Mouse (Mus musculus) stomach, embryonic 16.5 days (tissue): ENCODE data around the gene Ltbp3. TPM values are rescaled to one million over a fixed set of nuclear protein-coding genes. Genes with fewer than 3 reads are reported as not detected.

Experiments used
- ATAC-seq: fragments of 200-750 bp; cut with Nextera tagmentation; 2 replicates; pipeline ENCODE4 v1.8.0; 2017; ENCODE audit warnings: moderate number of reproducible peaks, moderate TSS enrichment; ENCODE audit not compliant: insufficient read depth, low FRiP score
- H3K27ac ChIP-seq: fragments of 300-500 bp; sonication (generic); 2 replicates; pipeline ENCODE4 v1.5.1; 2014; ENCODE audit warnings: low read length
- H3K27me3 ChIP-seq: fragments of 300-500 bp; sonication (generic); 2 replicates; pipeline ENCODE4 v1.6.1; 2014; ENCODE audit warnings: low read length, control low read depth, mixed read lengths; ENCODE audit not compliant: control insufficient read depth, insufficient read depth
- H3K36me3 ChIP-seq: fragments of 300-500 bp; sonication (generic); 2 replicates; pipeline ENCODE4 v1.6.1; 2014; ENCODE audit warnings: low read length; ENCODE audit not compliant: control insufficient read depth, insufficient read depth
- H3K4me1 ChIP-seq: fragments of 300-500 bp; sonication (generic); 2 replicates; pipeline ENCODE4 v1.6.1; 2014; ENCODE audit warnings: low read length, control low read depth, mixed read lengths; ENCODE audit not compliant: control insufficient read depth, insufficient read depth
- H3K4me2 ChIP-seq: fragments of 300-500 bp; sonication (generic); 2 replicates; pipeline ENCODE4 v1.6.1; 2014; ENCODE audit warnings: low read depth, low read length, mixed read lengths
- H3K4me3 ChIP-seq: fragments of 300-500 bp; sonication (generic); replicated peaks from 2 replicates; pipeline ENCODE4 v1.5.1; 2014; ENCODE audit warnings: mild to moderate bottlenecking, low read length
- H3K9ac ChIP-seq: fragments of 300-500 bp; sonication (generic); 2 replicates; pipeline ENCODE4 v1.6.1; 2014; ENCODE audit warnings: low read length
- H3K9me3 ChIP-seq: fragments of 300-500 bp; sonication (generic); replicated peaks from 2 replicates; pipeline ENCODE4 v1.6.1; 2016; ENCODE audit warnings: low read length, control low read depth; ENCODE audit not compliant: control insufficient read depth
- WGBS: fragments of 180-500 bp; shearing (Covaris S2); extraction: QIAGEN DNeasy Blood & Tissue Kit; methylation state at CpG from one replicate; pipeline ENCODE4 v1.1.7; 2014; 5-methylcytosine and 5-hydroxymethylcytosine counted together
- polyA plus RNA-seq: library from polyadenylated mRNA; unstranded; fragments of >200 nt; fragmentation: Nextera tagmentation; extraction: Ambion mirVana; gene quantifications from 2 replicates; pipeline ENCODE4 v1.2.1, GENCODE M21; 2015

The Ltbp3 gene
- polyA plus RNA-seq, 1 experiment from 2014 or later = 24.6 TPM

DNA sequence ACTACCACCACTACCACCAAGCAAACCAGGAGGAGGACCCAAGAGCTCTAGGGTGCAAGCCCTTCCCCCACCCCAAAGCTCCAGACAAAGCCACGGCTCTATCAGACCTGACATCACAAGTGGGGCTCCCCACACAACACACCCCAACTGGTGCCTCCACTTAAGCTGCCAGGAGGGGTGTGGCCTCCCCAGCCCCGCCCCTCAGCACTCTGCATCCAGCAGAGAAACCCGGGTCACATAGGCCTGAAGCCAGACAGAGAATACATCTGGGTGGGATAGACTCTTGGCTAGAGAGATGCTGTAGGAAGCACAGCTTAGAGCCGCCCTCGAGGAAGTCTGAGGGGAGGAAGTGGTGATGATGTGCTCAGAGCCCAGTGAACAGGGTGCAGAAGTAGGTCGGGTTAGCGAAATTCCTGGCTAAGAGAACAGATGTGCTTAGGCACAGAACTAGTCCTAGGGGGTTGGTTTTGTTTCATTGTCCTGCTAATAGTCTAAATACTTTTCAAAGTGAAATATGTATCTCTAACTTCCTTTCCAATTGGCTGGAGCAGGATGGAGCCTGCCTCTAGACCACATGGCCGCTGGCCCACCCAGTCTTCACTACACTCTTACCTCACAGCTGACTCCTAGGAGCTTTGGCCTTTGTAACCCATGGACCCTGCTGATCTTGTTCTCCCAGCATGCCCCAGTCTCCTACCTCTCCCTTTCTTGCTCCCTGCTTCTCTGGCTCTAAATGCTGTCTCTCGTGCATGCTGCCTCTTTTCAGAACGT is 35.7 kb upstream of the Ltbp3 start:
- H3K4me1 ChIP-seq = peaks cover 20% of the 10 kb centered on the region
- H3K9me3 ChIP-seq = no peaks in the 10 kb centered on the region
- peak overlapping the region; percentile 90 for H3K27ac ChIP-seq
- no peak overlapping the region for H3K4me3 ChIP-seq
- 28% methylated on average over 10 of the region's 10 CpGs for WGBS
- H3K27me3 ChIP-seq = no peaks in the 10 kb centered on the region
- peaks cover 20% of the 10 kb centered on the region for H3K36me3 ChIP-seq
- peak overlapping the region; percentile 25; the same call in 1 of the 2 replicates for H3K4me2 ChIP-seq
- peak; percentile 83 for ATAC-seq
- peak overlapping the region; percentile 50 for H3K9ac ChIP-seq

GRCm38 (mm10) chr19:5710068-5710467 is 30.6 kb upstream of the Ltbp3 start:
- 94% methylated on average over 6 of the region's 6 CpGs for WGBS
- Histone ChIP-seq H3K27ac (no peak overlapping the region), H3K4me3 (no peak overlapping the region), H3K36me3 (peaks cover 6% of the 10 kb centered on the region; the same call in 1 of the 2 replicates), H3K9ac (no peak overlapping the region), H3K27me3 (no peaks in the 10 kb centered on the region), H3K4me1 (peaks cover 24% of the 10 kb centered on the region), H3K9me3 (no peaks in the 10 kb centered on the region), H3K4me2 (no peak overlapping the region)
- no peak for ATAC-seq

DNA sequence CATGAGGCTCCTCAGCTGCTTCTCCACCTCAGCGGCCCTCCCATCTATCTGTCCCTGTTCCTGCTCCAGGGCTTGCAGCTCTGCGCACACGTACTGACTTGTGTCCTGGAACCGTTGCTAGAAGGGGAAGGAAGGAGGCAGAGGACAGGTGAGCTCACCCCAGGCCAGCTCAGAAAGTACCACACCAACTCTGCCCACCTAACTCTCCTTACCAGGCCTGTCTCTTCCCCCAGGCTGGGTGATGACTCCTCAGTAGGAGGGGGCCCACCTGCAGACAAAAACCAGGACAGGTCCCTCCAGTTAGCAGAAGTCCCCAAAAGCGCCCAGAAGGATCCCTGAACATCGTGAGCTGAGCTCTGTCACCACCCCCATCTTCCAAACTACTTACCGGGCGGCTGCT is 30.1 kb upstream of the Ltbp3 start:
- no peaks in the 10 kb centered on the region for H3K27me3 ChIP-seq
- 79% methylated on average over 8 of the region's 8 CpGs for WGBS
- H3K9ac ChIP-seq = no peak overlapping the region
- peaks cover 6% of the 10 kb centered on the region; the same call in 1 of the 2 replicates for H3K36me3 ChIP-seq
- H3K4me1 ChIP-seq = peaks cover 21% of the 10 kb centered on the region
- H3K27ac ChIP-seq = no peak overlapping the region
- no peaks in the 10 kb centered on the region for H3K9me3 ChIP-seq
- ATAC-seq = no peak
- H3K4me2 ChIP-seq = no peak overlapping the region
- no peak overlapping the region for H3K4me3 ChIP-seq

DNA sequence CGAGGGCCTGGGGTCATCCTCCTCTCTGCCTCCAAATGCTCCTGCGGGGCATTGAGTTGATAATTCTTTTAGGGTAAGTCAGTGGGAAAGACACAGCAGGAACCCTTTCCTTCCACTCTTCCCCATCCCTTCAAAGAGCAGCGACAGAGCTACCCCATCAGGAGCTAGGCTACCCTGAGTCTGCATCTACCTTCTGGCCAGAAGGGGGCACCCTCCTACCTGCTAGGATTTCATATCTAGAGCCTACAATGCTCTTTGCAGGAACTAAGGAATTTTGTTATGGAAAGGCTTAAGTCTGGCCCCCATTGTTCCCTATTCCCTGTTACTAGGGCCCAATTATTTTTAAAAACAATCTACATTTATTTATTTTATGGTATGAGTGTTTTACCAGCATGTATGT is 29.5 kb upstream of the Ltbp3 start:
- no peak overlapping the region for H3K4me2 ChIP-seq
- ATAC-seq = no peak
- H3K9me3 ChIP-seq = no peaks in the 10 kb centered on the region
- no peak overlapping the region for H3K9ac ChIP-seq
- H3K27ac ChIP-seq = no peak overlapping the region
- no peak overlapping the region for H3K4me3 ChIP-seq
- H3K36me3 ChIP-seq = peaks cover 6% of the 10 kb centered on the region; the same call in 1 of the 2 replicates
- WGBS = 23% methylated on average over 3 of the region's 3 CpGs
- H3K4me1 ChIP-seq = peaks cover 22% of the 10 kb centered on the region
- no peaks in the 10 kb centered on the region for H3K27me3 ChIP-seq

GRCm38 (mm10) chr19:5711907-5712460 is 28.7 kb upstream of the Ltbp3 start:
- H3K4me2 ChIP-seq = no peak overlapping the region
- H3K4me3 ChIP-seq = no peak overlapping the region
- H3K36me3 ChIP-seq = peaks cover 6% of the 10 kb centered on the region; the same call in 1 of the 2 replicates
- peaks cover 23% of the 10 kb centered on the region for H3K4me1 ChIP-seq
- no peaks in the 10 kb centered on the region for H3K9me3 ChIP-seq
- H3K27ac ChIP-seq = no peak overlapping the region
- WGBS = 90% methylated on average over 14 of the region's 14 CpGs
- ATAC-seq = no peak
- no peak overlapping the region for H3K9ac ChIP-seq
- no peaks in the 10 kb centered on the region for H3K27me3 ChIP-seq

GRCm38 (mm10) chr19:5713255-5713654 is 27.4 kb upstream of the Ltbp3 start:
- no peaks in the 10 kb centered on the region for H3K9me3 ChIP-seq
- peak overlapping the region; percentile 47 for H3K27ac ChIP-seq
- H3K4me3 ChIP-seq = no peak overlapping the region
- peak overlapping the region; percentile 14 for H3K4me2 ChIP-seq
- no peaks in the 10 kb centered on the region for H3K27me3 ChIP-seq
- WGBS = 69% methylated on average over 5 of the region's 5 CpGs
- peak; percentile 23; the same call in 1 of the 2 replicates for ATAC-seq
- peak overlapping the region; percentile 54; the same call in 1 of the 2 replicates for H3K9ac ChIP-seq
- peaks cover 23% of the 10 kb centered on the region for H3K4me1 ChIP-seq
- H3K36me3 ChIP-seq = peaks cover 6% of the 10 kb centered on the region; the same call in 1 of the 2 replicates

DNA sequence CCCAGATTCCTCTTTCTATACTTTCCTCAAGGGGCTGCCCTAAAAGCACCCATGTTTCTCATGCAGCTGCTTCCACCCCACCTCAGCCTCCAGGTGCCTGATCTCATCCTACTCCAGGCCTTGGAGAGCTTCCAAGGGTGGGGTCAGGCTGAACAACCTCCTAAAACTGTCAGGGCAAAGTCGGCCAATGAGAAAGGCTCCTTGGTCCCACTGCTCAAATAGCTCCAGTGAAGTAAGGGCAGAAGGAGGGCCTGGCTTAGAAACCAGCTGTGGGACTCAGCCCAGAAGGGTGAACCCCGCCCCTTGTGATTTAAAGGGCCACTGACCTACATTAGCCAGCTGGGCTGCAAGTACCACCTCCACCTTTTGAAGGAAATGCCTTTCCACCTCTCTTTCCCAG is 27.0 kb upstream of the Ltbp3 start:
- Histone ChIP-seq H3K27ac (peak overlapping the region; percentile 47), H3K36me3 (peaks cover 6% of the 10 kb centered on the region; the same call in 1 of the 2 replicates)

DNA sequence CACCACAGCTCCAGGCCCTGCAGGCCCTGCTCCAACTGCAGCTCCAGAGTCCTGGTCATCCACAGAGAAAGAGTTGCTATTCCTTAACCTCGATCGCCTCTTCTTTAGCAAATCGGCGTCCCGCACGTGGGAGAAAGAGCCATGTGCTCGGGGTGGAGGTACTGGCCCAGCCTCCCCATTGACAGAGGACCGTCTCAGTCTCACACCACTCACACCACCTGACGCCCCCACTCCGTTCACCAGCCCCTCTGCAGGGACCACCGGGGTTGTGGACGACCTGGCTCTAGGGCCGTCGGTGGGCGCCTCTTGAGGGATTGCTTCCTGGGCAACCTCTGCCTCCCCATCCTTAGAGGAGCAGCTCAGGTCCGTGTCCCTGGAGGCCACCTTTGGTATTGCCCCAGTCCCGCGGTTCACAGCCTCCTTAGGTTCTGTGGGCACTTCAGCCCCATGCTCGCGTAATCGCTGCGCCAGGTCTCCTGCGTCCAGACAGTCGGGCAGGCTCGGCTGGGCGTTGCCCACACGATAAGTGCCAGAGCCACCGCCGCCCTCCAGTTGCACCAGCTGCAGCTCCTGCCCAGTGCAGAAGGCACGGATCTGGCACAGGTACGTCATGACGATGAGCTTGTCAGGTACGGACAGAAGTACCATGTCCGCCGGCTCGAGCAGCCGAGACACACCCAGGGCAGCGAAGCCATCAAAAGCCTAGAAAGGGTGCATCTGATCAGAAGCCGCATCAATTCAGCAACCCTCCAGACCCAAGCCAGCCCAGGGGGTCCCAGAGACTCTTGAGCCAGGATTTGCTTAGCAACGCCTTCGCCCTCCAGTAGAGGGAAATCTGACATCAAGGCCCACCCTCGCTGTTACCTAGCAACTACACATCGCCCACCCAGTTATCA is 24.7 kb upstream of the Ltbp3 start:
- peaks cover 23% of the 10 kb centered on the region for H3K4me1 ChIP-seq
- no peaks in the 10 kb centered on the region for H3K9me3 ChIP-seq
- peaks cover 17% of the 10 kb centered on the region for H3K36me3 ChIP-seq
- no peak overlapping the region for H3K4me3 ChIP-seq
- H3K27ac ChIP-seq = no peak overlapping the region
- no peaks in the 10 kb centered on the region for H3K27me3 ChIP-seq
- peak overlapping the region; percentile 23; the same call in 1 of the 2 replicates for H3K4me2 ChIP-seq
- WGBS = 35% methylated on average over 43 of the region's 43 CpGs
- H3K9ac ChIP-seq = no peak overlapping the region
- ATAC-seq = peak; percentile 24; the same call in 1 of the 2 replicates

More for the DNA sequence above, 27.0 kb upstream of the Ltbp3 start:
- H3K27me3 ChIP-seq = no peaks in the 10 kb centered on the region
- peaks cover 23% of the 10 kb centered on the region for H3K4me1 ChIP-seq
- H3K4me3 ChIP-seq = no peak overlapping the region
- H3K4me2 ChIP-seq = peak overlapping the region; percentile 14
- 2% methylated on average over 2 of the region's 2 CpGs for WGBS
- H3K9me3 ChIP-seq = no peaks in the 10 kb centered on the region
- H3K9ac ChIP-seq = peak overlapping the region; percentile 54; the same call in 1 of the 2 replicates
- peak; percentile 89 for ATAC-seq
